Mouse (Mus musculus): ENCODE measurements at regions not wholly inside any gene's neighbourhood (a gene's known extent, or its start where the extent isn't known, plus 50 kb on each side); places are given as distances from the start of the nearest gene placed in this dataset.

GRCm38 (mm10) chr2:159981694-159982093 is 352.3 kb downstream of the Gm826 start:
- DNase-seq (ENCODE audit: low spot score in 2 of 2), result no peak

- DNase-seq (ENCODE audit: low spot score in 2 of 2), result no peak
Observed at GRCm38 (mm10) chr2:159950369-159950768, 383.6 kb downstream of the Gm826 start.

- no peak for DNase-seq (ENCODE audit: low spot score in 2 of 2)
Observed at GRCm38 (mm10) chr2:159949046-159949445, 384.9 kb downstream of the Gm826 start.

- DNase-seq (ENCODE audit: low spot score in 2 of 2), result no peak
Observed at GRCm38 (mm10) chr2:159930744-159931143, 403.2 kb downstream of the Gm826 start.

GRCm38 (mm10) chr2:159889701-159890100 is 444.3 kb downstream of the Gm826 start:
- no peak for DNase-seq (ENCODE audit: low spot score in 2 of 2)

- no peak for DNase-seq (ENCODE audit: low spot score in 2 of 2)
Observed at GRCm38 (mm10) chr2:159884773-159885459, 449.0 kb downstream of the Gm826 start.

GRCm38 (mm10) chr2:159866981-159867380 is 467.0 kb downstream of the Gm826 start:
- no peak for DNase-seq (ENCODE audit: low spot score in 2 of 2)

- no peak for DNase-seq (ENCODE audit: low spot score in 2 of 2)
Observed at GRCm38 (mm10) chr2:159866391-159866790, 467.6 kb downstream of the Gm826 start.

- DNase-seq (ENCODE audit: low spot score in 2 of 2), result no peak
Observed at GRCm38 (mm10) chr2:159863185-159863584, 470.8 kb downstream of the Gm826 start.

- no peak for DNase-seq (ENCODE audit: low spot score in 2 of 2)
Observed at GRCm38 (mm10) chr2:159853891-159854665, 479.9 kb downstream of the Gm826 start.

GRCm38 (mm10) chr2:159852959-159853358 is 481.0 kb downstream of the Gm826 start:
- no peak for DNase-seq (ENCODE audit: low spot score in 2 of 2)

GRCm38 (mm10) chr2:159832488-159833113 is 501.4 kb downstream of the Gm826 start:
- no peak for DNase-seq (ENCODE audit: low spot score in 2 of 2)

GRCm38 (mm10) chr2:159826417-159826816 is 507.5 kb downstream of the Gm826 start:
- no peak for DNase-seq (ENCODE audit: low spot score in 2 of 2)

GRCm38 (mm10) chr2:159818556-159818955 is 515.4 kb downstream of the Gm826 start:
- no peak for DNase-seq (ENCODE audit: low spot score in 2 of 2)

- no peak for DNase-seq (ENCODE audit: low spot score in 2 of 2)
Observed at GRCm38 (mm10) chr2:159816344-159816743, 517.6 kb downstream of the Gm826 start.
